Mouse (Mus musculus) layer of hippocampus, adult 9-11 months (tissue): ENCODE measurements at regions not wholly inside any gene's neighbourhood (a gene's known extent, or its start where the extent isn't known, plus 50 kb on each side); places are given as distances from the start of the nearest gene placed in this dataset.
"Not testable (repeated sequence)": the region's sequence is repeated elsewhere in the genome, so short reads cannot be mapped to it uniquely, and the experiment has no call there.

Experiments used
- DNase-seq: peaks from one replicate; pipeline ENCODE4 v3.0.0; 2022

DNA sequence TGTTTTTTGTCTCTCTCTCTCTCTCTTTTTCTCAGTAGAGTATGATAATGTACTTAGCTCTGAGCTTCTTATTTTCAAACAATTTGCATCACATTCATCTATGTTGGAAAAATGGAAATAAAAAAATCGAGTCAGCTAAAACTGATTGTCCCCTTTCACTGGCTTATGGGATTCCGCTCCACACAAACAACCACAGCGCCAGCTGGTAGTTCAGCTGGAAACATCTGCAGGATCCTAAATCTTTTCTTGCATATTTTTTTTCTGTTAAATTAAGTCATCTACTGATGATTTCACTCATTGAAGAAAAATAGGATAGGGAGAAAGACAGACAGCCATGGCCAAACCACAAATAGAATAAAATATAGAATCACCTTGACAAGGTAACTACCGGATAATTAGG, 414.8 kb downstream of the Ets1 start:
- no peak for DNase-seq

DNA sequence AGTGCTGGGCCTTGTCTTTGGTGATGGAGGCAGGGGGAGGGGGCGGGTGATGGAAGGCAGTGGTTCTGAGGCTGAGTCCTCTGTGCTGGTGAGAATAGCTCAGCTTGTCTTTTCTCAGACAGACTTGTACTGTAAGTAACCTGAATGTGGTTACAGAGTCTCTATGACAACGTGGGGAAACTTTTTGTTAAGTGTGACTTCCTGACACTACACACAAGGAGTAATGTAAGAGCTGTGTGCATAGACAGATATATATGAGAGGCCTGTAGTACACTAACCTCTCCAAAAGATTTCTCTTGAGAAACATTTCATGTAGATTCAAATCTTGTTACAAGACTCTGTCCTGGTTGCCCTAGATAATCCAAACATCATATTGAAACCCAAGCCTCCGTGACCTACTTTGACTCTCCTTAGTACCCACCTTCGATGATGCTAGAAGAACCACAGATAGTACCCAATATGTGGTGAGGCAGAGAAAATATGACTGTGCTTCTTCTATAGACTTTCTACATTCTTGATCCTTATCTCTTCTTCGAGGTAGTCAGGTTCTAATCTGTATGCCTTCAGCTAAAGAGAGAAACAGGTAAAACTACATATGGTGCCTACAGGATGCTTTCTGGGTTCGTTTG, 424.7 kb downstream of the Ets1 start:
- no peak for DNase-seq

DNA sequence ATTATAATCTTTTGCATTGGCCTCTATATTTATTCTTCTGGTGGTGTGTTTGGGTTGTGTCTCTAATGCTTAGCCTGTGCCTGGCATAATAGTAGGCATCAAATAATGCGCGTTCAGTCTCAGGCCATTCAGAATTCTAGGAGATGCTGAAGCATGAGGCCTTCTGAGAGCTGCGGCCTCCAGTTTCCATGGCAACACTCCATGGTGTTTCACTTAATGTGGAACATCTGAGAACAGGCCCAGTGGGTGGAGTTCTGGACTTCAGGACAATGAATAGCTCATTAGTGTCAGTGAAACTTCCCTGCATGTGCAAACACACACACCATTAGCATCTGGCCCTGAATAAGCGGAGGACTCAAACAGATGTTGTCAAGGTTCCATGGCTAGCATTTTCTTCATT, 426.5 kb downstream of the Ets1 start:
- DNase-seq, result peak; percentile 63

- no peak for DNase-seq
Measured at GRCm38 (mm10) chr9:33065331-33065730, 429.3 kb downstream of the Ets1 start.

GRCm38 (mm10) chr9:33067521-33067920, 431.5 kb downstream of the Ets1 start:
- no peak for DNase-seq

- DNase-seq, result peak; percentile 6
Measured at GRCm38 (mm10) chr9:33070116-33070515, 434.1 kb downstream of the Ets1 start.

GRCm38 (mm10) chr9:33080271-33080670, 444.2 kb downstream of the Ets1 start:
- DNase-seq, result no peak

DNA sequence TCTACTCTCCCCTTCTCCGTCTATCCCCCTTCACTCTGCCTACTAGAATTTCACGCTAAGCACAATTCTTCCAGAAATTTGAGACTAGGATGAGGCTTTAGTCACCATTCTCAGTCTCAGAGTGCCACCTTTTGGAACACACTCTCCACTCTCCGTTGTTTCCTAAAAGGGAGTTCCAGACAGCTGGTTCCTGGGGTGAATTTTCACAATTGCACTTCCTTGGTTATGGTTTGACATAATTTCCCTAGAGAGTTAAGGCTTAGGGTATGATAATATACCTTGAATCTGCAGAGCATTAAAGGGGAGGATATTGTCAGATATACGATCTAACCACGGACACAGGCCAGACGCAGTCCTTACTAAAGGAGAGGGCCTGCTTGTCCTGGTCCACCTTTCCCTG, 444.8 kb downstream of the Ets1 start:
- DNase-seq, result peak; percentile 8

GRCm38 (mm10) chr9:33089977-33090376, 454.0 kb downstream of the Ets1 start:
- DNase-seq, result no peak

DNA sequence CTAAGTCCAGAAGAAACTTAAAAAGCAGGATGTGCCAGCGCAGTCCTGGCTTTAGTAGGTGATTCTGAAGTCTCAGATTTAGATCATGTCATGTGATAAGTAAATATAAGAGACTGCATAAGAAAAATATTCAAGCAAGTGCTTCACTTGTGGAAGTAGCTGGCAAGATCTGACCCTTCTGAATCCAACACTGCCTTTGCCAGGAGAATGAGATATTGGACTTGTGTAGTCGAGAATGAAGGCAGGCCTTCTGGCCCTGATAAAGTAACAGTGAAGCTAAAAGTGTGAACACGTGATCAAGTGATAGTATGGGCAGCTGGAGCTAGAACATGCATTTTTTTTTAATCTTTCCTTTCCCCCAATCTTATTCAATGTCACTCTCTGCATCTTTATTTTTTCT, 455.6 kb downstream of the Ets1 start:
- DNase-seq, result no peak

DNA sequence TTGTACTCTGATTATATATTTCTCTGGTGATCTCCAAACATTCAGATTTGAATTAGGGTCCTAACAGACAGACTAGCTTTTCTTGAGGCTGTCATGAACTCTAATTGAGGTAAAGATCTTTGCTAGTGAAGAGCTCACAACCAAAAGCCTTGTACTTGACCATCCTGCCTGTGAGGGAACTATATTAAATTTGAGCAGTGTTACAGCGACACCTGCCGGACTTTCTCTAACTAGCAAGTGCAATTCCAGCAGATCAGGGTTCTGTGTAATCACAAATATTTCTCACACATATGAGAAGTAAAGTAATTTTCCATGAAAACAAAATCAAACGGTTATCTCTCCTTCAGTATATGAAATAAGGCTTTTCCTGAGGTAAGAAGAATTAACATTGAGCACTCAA, 459.6 kb downstream of the Ets1 start:
- DNase-seq, result peak; percentile 35

GRCm38 (mm10) chr9:33101206-33101605, 465.2 kb downstream of the Ets1 start:
- DNase-seq, result no peak

GRCm38 (mm10) chr9:33104623-33105074, 468.6 kb downstream of the Ets1 start:
- no peak for DNase-seq

DNA sequence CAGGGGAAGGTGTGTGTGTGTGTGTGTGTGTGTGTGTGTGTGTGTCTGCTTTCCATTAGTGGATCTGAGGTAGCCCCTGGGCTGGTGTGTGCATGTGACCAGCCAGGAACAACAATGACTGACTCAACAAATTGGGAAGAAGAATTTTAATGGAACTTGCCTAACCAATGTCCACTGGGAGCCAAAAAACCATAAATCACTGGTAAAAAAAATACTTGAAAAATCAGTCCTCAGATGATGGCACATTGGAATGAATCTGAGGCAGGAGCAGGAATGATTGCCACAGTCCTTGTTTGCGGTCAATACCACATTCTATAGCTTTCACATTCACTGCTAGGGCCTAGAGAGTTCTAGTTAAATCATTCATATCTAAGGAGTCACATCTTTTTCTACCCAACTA, 487.8 kb downstream of the Ets1 start:
- no peak for DNase-seq

GRCm38 (mm10) chr9:33152186-33152585, 516.2 kb downstream of the Ets1 start:
- DNase-seq, result no peak

- DNase-seq, result peak; percentile 3
Measured at GRCm38 (mm10) chr9:33168159-33168558, 532.1 kb downstream of the Ets1 start.

- not testable (repeated sequence) for DNase-seq
Measured at GRCm38 (mm10) chr9:33169093-33169492, 533.1 kb downstream of the Ets1 start.

DNA sequence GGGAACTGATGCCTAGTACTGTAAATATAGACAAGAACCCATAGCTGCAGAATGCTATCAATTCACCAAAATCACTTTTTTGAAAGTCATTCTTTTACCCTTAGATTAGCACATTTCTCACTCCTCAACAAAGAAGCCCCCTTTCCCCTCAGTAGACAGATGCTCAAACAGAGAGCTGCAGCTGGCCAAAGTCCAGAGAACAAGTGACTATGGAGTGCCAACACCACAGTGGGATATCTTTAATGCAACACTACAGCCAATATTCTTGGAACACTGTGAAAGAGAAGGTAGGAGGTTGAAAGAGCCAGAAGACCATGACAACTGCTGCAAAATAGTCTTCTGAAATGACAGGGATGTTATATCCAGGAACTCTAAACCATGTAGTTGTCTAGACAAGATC, 544.0 kb downstream of the Ets1 start:
- DNase-seq, result no peak

GRCm38 (mm10) chr9:33187187-33187586, 551.2 kb downstream of the Ets1 start:
- no peak for DNase-seq

DNA sequence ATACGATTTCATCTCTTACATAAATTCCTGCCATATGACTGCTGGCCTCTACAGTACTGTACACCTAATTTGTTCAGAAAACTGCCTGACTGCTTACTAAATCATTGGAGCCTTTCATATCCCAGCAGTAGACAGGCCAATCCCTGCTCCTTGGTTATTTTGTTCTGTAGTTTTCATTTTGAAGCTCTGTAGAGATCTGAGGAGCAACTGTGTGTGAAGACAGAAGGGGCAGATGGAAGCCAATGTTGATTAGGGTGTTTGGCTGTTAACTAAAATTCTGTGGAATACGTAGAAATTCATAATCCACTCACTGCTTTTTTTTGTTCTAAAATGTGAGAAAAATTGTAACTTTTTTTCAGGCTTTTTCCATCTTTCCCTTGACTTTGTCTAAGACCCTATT, 573.1 kb downstream of the Ets1 start:
- peak; percentile 57 for DNase-seq

DNA sequence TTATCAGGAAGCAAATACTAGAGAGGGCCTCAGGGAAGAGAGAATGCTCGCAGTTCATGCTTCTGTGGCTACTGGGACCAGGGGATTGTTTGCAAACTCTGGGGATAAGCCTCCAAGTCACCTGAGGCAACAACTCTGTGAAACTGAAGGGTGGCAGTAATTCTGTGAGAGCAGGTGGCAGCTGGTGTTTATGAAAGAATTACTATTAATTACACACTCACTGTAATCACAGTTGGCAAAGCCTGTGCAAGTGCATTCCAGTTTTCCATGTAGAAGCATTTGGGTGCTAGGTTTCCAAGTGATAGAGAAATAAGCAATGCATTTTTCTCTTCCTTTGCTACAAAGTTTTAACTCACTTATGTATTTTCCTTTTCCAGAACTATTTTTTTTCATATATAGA, 578.5 kb downstream of the Ets1 start:
- peak; percentile 21 for DNase-seq

- DNase-seq, result no peak
Measured at GRCm38 (mm10) chr9:33220981-33221380, 585.0 kb downstream of the Ets1 start.

GRCm38 (mm10) chr9:33222066-33222805, 586.2 kb downstream of the Ets1 start:
- no peak for DNase-seq

GRCm38 (mm10) chr9:33233699-33234131, 597.7 kb downstream of the Ets1 start:
- no peak for DNase-seq

- no peak for DNase-seq
Measured at GRCm38 (mm10) chr9:33238190-33238589, 602.2 kb downstream of the Ets1 start.
